Mouse (Mus musculus) G1E (cell line): ENCODE results near the gene Ppp4r1.

Source experiments
- CTCF ChIP-seq: IDR thresholded peaks from 2 replicates; pipeline ENCODE4 v1.5.1; 2012; ENCODE audit warnings: low read depth, low read length, inconsistent platforms, mixed read lengths
- GATA1 ChIP-seq: IDR thresholded peaks from 2 replicates; pipeline ENCODE4 v1.6.1; 2012; ENCODE audit warnings: borderline replicate concordance, low read length, inconsistent platforms, mixed read lengths
- POLR2AphosphoS5 ChIP-seq: IDR thresholded peaks from 2 replicates; pipeline ENCODE4 v1.6.1; 2012; ENCODE audit warnings: low read depth, low read length, inconsistent platforms; ENCODE audit not compliant: insufficient replicate concordance
- TAL1 ChIP-seq: conservative IDR thresholded peaks from 2 replicates; pipeline ENCODE4 v1.6.1; 2012; ENCODE audit warnings: low read depth, low read length, inconsistent platforms, mixed read lengths

DNA sequence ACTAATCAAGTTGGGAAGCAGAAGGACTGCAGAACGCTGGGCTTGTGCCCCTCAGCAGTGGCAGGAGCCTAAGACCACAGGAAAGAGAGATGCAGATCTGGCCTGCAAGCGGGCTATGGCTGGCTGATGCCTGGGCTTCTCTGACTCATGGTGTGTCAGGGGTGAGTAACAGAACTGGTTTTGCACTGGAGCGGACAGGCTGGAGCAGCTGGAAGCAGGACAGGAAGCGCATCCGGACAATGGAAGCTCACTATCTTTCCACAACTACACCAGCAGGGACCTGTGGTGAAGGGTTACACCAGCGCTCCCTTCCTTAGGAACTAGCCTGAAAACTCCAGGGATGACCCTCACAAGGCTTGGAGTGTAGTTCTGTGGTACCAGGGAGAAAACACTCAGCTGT, 44.8 kb upstream of the Ppp4r1 start:
- TF ChIP-seq GATA1 (no peak), CTCF (no peak), TAL1 (no peak), POLR2AphosphoS5 (no peak)
